Mouse (Mus musculus): Measurements from ENCODE around the gene Tmem231. TPM values are rescaled to one million over a fixed set of nuclear protein-coding genes. Genes with fewer than 3 reads are reported as not detected.

The Tmem231 gene
- polyA plus RNA-seq, 1 experiment from 2014 or later, result 19.6 TPM

DNA sequence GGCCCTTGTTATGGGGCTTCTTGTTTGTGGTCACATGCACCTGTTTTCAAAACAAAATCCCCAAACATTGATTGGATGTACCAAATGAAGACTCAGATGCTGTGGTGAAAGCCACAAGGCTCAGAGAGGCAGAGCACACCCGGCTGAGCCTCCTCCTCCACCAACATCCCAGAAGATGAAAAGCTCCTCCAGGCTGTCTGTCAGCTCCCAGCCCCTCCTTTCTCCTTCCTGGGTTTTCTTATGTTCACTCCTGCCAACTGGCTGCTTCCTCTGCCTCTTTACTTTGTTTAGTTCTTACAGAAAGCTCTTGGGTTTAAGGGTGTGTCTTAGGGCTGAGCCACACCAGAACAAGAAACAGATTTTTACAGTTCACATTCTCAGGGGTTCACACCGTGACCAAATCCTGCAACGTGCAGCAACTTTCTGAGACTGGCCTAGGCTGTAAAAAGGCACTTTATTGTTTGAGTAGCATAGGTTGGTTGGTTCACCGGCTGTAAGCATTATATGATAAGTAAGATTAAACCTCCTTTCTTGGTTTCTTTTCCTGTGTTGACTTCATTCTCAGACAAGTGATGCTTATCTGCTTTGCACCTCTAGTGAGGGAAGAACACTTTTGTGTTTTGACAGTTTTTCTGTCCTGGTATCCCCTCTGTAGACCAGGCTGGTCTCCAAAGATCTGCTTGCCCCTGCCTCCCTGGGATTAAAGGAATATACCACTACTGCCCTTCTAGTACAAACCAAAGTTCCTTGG is 21.3 kb upstream of the Tmem231 start:
- H3K36me3 ChIP-seq (ENCODE audit: control insufficient read depth, insufficient read depth, low read length), result peaks cover 18% of the 10 kb centered on the region
- no peak overlapping the region for H3K4me3 ChIP-seq (ENCODE audit: low read length)
- ATAC-seq (ENCODE audit: low read depth), result no peak
- H3K9ac ChIP-seq (ENCODE audit: low read length), result no peak overlapping the region
- H3K27ac ChIP-seq (ENCODE audit: low read length), result no peak overlapping the region
- no peak overlapping the region for H3K4me2 ChIP-seq (ENCODE audit: low read depth, low read length)
- no peaks in the 10 kb centered on the region for H3K4me1 ChIP-seq (replicated peaks; ENCODE audit: control insufficient read depth, insufficient read depth, low read length)
- no peaks in the 10 kb centered on the region for H3K9me3 ChIP-seq (ENCODE audit: control insufficient read depth, low read length)
- H3K27me3 ChIP-seq (ENCODE audit: control insufficient read depth, insufficient read depth, low read depth, low read length), result no peaks in the 10 kb centered on the region
- WGBS, result 80% methylated on average over 4 of the region's 4 CpGs

GRCm38 (mm10) chr8:111951936-111952335 is 18.3 kb upstream of the Tmem231 start:
- Histone ChIP-seq H3K27ac (ENCODE audit: low read length) (no peak overlapping the region), H3K4me2 (ENCODE audit: low read depth, low read length) (no peak overlapping the region), H3K4me3 (ENCODE audit: low read length) (no peak overlapping the region), H3K36me3 (ENCODE audit: control insufficient read depth, insufficient read depth, low read length) (peaks cover 26% of the 10 kb centered on the region), H3K27me3 (ENCODE audit: control insufficient read depth, insufficient read depth, low read depth, low read length) (no peaks in the 10 kb centered on the region), H3K9me3 (ENCODE audit: control insufficient read depth, low read length) (no peaks in the 10 kb centered on the region), H3K4me1 (replicated peaks; ENCODE audit: control insufficient read depth, insufficient read depth, low read length) (no peaks in the 10 kb centered on the region), H3K9ac (ENCODE audit: low read length) (no peak overlapping the region)
- 94% methylated on average over 5 of the region's 5 CpGs for WGBS
- no peak for ATAC-seq (ENCODE audit: low read depth)

DNA sequence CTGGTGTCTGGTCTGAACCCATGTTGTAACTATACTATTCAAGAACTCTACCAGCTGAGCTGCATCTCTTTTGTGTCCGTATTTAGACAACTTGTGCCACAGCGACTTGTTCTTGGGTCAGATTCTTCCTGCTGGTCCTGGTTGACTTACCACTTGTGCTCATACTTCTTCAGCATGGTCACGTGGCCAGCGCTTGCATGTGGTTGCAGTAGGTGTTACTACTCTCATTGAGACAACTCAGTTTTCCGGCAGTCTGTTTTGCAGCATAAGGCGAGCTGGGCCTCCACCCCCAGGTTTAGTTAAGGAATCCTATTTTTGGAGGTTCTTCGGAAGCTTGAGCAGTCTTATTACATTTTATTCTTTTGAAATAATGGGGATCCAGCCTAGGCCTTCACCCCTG is 17.6 kb upstream of the Tmem231 start:
- 92% methylated on average over 7 of the region's 7 CpGs for WGBS
- H3K27ac ChIP-seq (ENCODE audit: low read length), result no peak overlapping the region
- no peak overlapping the region for H3K9ac ChIP-seq (ENCODE audit: low read length)
- H3K4me3 ChIP-seq (ENCODE audit: low read length), result no peak overlapping the region
- H3K9me3 ChIP-seq (ENCODE audit: control insufficient read depth, low read length), result no peaks in the 10 kb centered on the region
- no peaks in the 10 kb centered on the region for H3K27me3 ChIP-seq (ENCODE audit: control insufficient read depth, insufficient read depth, low read depth, low read length)
- H3K4me2 ChIP-seq (ENCODE audit: low read depth, low read length), result no peak overlapping the region
- no peak for ATAC-seq (ENCODE audit: low read depth)
- H3K4me1 ChIP-seq (replicated peaks; ENCODE audit: control insufficient read depth, insufficient read depth, low read length), result no peaks in the 10 kb centered on the region
- H3K36me3 ChIP-seq (ENCODE audit: control insufficient read depth, insufficient read depth, low read length), result peaks cover 22% of the 10 kb centered on the region

- no peak for ATAC-seq (ENCODE audit: low read depth)
- H3K27ac ChIP-seq (ENCODE audit: low read length), result no peak overlapping the region
- H3K36me3 ChIP-seq (ENCODE audit: control insufficient read depth, insufficient read depth, low read length), result peaks cover 22% of the 10 kb centered on the region
- WGBS, result 80% methylated on average over 3 of the region's 3 CpGs
- H3K4me3 ChIP-seq (ENCODE audit: low read length), result no peak overlapping the region
- no peaks in the 10 kb centered on the region for H3K9me3 ChIP-seq (ENCODE audit: control insufficient read depth, low read length)
- no peak overlapping the region for H3K4me2 ChIP-seq (ENCODE audit: low read depth, low read length)
- no peaks in the 10 kb centered on the region for H3K27me3 ChIP-seq (ENCODE audit: control insufficient read depth, insufficient read depth, low read depth, low read length)
- no peak overlapping the region for H3K9ac ChIP-seq (ENCODE audit: low read length)
- H3K4me1 ChIP-seq (replicated peaks; ENCODE audit: control insufficient read depth, insufficient read depth, low read length), result no peaks in the 10 kb centered on the region
Measured at GRCm38 (mm10) chr8:111950846-111951245, 17.2 kb upstream of the Tmem231 start.

GRCm38 (mm10) chr8:111947954-111948353 is 14.3 kb upstream of the Tmem231 start:
- Histone ChIP-seq H3K9me3 (ENCODE audit: control insufficient read depth, low read length) (no peaks in the 10 kb centered on the region), H3K4me3 (ENCODE audit: low read length) (no peak overlapping the region), H3K4me1 (replicated peaks; ENCODE audit: control insufficient read depth, insufficient read depth, low read length) (no peaks in the 10 kb centered on the region), H3K4me2 (ENCODE audit: low read depth, low read length) (no peak overlapping the region), H3K27ac (ENCODE audit: low read length) (no peak overlapping the region), H3K27me3 (ENCODE audit: control insufficient read depth, insufficient read depth, low read depth, low read length) (no peaks in the 10 kb centered on the region), H3K36me3 (ENCODE audit: control insufficient read depth, insufficient read depth, low read length) (peaks cover 22% of the 10 kb centered on the region), H3K9ac (ENCODE audit: low read length) (no peak overlapping the region)
- WGBS, result 86% methylated on average over 8 of the region's 8 CpGs
- ATAC-seq (ENCODE audit: low read depth), result no peak

DNA sequence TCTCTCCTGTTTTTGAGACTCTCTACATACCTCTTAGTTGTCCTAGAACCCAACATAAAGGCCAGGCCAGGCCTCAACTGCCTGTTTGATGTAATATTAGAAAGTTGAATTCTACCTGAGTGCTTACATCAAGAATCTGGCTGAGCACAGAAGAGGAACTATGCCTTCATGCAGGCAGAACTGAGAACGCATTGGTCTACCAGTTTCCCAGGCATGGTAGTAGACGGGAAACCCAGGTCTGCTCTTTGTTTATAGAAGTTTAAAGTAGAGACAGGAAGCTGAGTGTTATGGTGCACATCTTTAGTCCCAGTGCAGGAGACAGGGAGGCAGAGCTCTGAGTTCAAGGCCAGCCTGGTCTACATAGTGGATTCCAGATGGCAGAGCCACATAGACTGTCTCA is 13.5 kb upstream of the Tmem231 start:
- ATAC-seq (ENCODE audit: low read depth), result no peak

DNA sequence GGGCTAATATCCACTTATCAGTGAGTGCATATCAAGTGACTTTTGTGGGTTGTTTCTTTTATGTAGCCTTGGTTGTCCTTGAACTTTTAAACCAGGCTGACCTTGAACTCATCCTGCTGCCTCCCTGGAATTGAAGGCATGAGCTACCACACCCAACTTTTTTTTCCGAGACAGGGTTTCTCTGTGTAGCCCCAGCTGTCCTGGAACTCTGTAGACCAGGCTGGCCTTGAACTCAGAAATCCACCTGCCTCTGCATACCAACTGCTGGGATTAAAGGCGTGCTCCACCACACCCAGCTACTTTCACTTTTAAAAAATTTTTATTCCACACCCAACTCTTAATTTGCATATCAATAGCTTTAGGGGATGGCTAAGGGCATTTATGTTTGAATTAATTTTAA is 9.9 kb upstream of the Tmem231 start:
- no peaks in the 10 kb centered on the region for H3K27me3 ChIP-seq (ENCODE audit: control insufficient read depth, insufficient read depth, low read depth, low read length)
- peaks cover 19% of the 10 kb centered on the region for H3K36me3 ChIP-seq (ENCODE audit: control insufficient read depth, insufficient read depth, low read length)
- ATAC-seq (ENCODE audit: low read depth), result no peak
- H3K9ac ChIP-seq (ENCODE audit: low read length), result no peak overlapping the region
- H3K9me3 ChIP-seq (ENCODE audit: control insufficient read depth, low read length), result peaks cover 1% of the 10 kb centered on the region; the same call in 1 of the 2 replicates
- H3K4me3 ChIP-seq (ENCODE audit: low read length), result no peak overlapping the region
- H3K4me1 ChIP-seq (replicated peaks; ENCODE audit: control insufficient read depth, insufficient read depth, low read length), result peaks cover 14% of the 10 kb centered on the region
- no peak overlapping the region for H3K4me2 ChIP-seq (ENCODE audit: low read depth, low read length)
- WGBS, result 82% methylated on average over 2 of the region's 2 CpGs
- H3K27ac ChIP-seq (ENCODE audit: low read length), result no peak overlapping the region

More for the DNA sequence above, 13.5 kb upstream of the Tmem231 start:
- H3K4me1 ChIP-seq (replicated peaks; ENCODE audit: control insufficient read depth, insufficient read depth, low read length), result no peaks in the 10 kb centered on the region
- 67% methylated on average over 2 of the region's 2 CpGs for WGBS
- no peak overlapping the region for H3K4me2 ChIP-seq (ENCODE audit: low read depth, low read length)
- H3K9me3 ChIP-seq (ENCODE audit: control insufficient read depth, low read length), result no peaks in the 10 kb centered on the region
- no peaks in the 10 kb centered on the region for H3K27me3 ChIP-seq (ENCODE audit: control insufficient read depth, insufficient read depth, low read depth, low read length)
- H3K9ac ChIP-seq (ENCODE audit: low read length), result no peak overlapping the region
- H3K27ac ChIP-seq (ENCODE audit: low read length), result no peak overlapping the region
- no peak overlapping the region for H3K4me3 ChIP-seq (ENCODE audit: low read length)
- peaks cover 22% of the 10 kb centered on the region for H3K36me3 ChIP-seq (ENCODE audit: control insufficient read depth, insufficient read depth, low read length)

DNA sequence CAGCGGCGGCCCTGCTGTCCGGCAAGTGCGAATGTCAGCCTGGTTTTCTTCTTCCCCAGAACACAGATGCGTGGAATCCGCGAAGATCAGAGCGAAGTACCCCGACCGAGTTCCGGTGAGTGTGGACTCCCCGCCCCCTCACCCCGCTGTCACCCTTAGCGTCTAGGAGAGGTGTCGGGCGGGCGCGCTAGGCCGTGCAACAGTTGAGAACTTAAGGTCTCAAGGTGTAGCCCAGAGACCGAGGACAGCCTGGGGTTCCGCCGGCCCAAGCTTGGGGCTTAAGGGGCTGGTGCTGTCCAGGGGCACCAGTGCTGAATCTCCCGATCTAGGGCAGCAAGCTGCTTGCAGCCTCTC is 7.4 kb upstream of the Tmem231 start:
- H3K9me3 ChIP-seq (ENCODE audit: control insufficient read depth, low read length), result peaks cover 2% of the 10 kb centered on the region; the same call in 1 of the 2 replicates
- H3K36me3 ChIP-seq (ENCODE audit: control insufficient read depth, insufficient read depth, low read length), result peaks cover 11% of the 10 kb centered on the region
- 1% methylated on average over 23 of the region's 23 CpGs for WGBS
- no peaks in the 10 kb centered on the region for H3K27me3 ChIP-seq (ENCODE audit: control insufficient read depth, insufficient read depth, low read depth, low read length)
- peak; percentile 55 for ATAC-seq (ENCODE audit: low read depth)
- peak overlapping the region; percentile 62 for H3K27ac ChIP-seq (ENCODE audit: low read length)
- peak overlapping the region; percentile 64 for H3K4me3 ChIP-seq (ENCODE audit: low read length)
- peaks cover 14% of the 10 kb centered on the region for H3K4me1 ChIP-seq (replicated peaks; ENCODE audit: control insufficient read depth, insufficient read depth, low read length)
- H3K9ac ChIP-seq (ENCODE audit: low read length), result peak overlapping the region; percentile 69
- H3K4me2 ChIP-seq (ENCODE audit: low read depth, low read length), result peak overlapping the region; percentile 89

DNA sequence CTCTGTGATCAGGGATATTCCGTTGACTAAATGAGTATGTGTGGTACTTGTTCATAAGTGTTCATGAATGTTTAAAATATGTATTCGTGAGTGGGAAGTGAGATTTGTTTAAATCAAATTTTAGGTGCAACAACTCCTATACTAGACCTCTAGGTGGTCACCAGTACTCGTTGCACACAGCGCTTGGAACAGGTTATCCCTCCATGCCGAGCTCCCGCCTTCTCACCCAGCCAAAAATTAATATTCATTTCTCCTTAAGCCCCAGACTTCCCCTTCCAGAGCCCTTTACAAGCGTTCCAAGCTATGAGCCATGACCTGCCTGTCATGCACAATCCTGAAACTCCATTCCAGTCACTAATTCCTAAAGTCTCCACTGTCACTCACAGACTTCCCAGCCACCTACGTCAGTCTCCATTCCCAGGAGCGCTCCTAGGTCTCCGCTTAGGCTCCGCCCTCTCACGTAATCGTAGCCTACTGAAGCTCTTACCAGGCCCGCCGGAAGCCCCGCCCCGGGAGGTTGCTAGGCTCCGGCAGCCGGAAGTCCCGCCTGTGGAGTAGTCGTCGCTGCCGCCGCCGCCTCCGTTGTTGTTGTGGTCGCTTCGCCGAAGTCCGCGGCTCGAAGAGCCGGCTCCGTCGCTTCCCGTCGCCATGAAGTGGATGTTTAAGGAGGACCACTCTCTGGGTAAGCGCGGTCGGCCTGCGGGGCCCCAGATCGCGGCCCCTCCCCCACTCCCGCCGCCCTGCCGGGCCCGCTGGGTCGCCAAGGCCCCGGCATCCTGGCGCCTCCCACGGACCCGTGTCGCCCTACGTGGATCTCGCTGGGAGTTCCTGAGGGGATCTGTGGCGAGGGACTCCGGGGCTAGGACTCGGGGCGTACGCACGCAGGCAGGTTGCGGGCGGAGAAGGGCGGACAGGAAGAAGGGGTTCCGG is 6.8 kb upstream of the Tmem231 start, which contains the start of gene Gabarapl2:
Gene Gabarapl2, plus strand, starts transcription at position 533 of the 930 bp plus-strand sequence.
- no peaks in the 10 kb centered on the region for H3K27me3 ChIP-seq (ENCODE audit: control insufficient read depth, insufficient read depth, low read depth, low read length)
- WGBS, result under 1% methylated on average over 65 of the region's 65 CpGs
- H3K4me1 ChIP-seq (replicated peaks; ENCODE audit: control insufficient read depth, insufficient read depth, low read length), result peaks cover 14% of the 10 kb centered on the region
- H3K4me2 ChIP-seq (ENCODE audit: low read depth, low read length), result peak within 1 kb of the TSS; percentile 89
- H3K9ac ChIP-seq (ENCODE audit: low read length), result peak within 1 kb of the TSS; percentile 69
- H3K9me3 ChIP-seq (ENCODE audit: control insufficient read depth, low read length), result peaks cover 2% of the 10 kb centered on the region; the same call in 1 of the 2 replicates
- peak within 1 kb of the TSS; percentile 75 for H3K27ac ChIP-seq (ENCODE audit: low read length)
- peaks cover 11% of the 10 kb centered on the region for H3K36me3 ChIP-seq (ENCODE audit: control insufficient read depth, insufficient read depth, low read length)
- H3K4me3 ChIP-seq (ENCODE audit: low read length), result peak within 1 kb of the TSS; percentile 64
- ATAC-seq (ENCODE audit: low read depth), result peak; percentile 99

Measured in lung, embryonic 16.5 days (tissue).